Comparison of ENCODE assay signal across 11 mouse cellular contexts in the genomic region with DNA sequence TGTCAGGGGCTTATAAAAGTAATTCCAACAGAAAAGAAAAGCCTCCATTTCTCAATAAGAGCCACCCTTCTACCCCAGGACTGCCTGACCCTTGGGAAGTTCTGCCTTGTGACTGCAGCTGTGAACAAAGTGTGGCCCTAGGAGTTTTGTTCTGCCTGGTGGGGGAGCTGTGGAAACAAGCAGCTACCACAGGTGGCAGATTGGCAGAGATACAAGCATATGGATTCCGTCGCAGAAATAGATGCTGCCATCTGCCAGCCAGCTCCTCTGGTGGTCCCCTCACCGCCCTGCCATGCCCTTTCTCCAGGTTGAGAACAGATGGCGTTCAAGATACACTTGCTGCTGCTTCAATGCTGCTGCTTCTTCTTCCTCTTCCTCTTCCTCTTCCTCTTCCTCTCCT. TPM values are rescaled to one million over a fixed set of nuclear protein-coding genes. Genes with fewer than 3 reads are reported as not detected.
DNase-seq lines count a peak whose midpoint lies in the region; TF ChIP-seq lines count a peak whose summit lies in the region.
"Had no signal": no experiment of that assay in that cellular context is flagged by ENCODE, and none has a peak within 500 bp of the region (broad histone marks: within the 10 kb centered on the region; RNA-seq: fewer than 3 reads in every experiment).

No protein-coding gene starts in this region.

- no peak overlapping the region for H3K4me3 ChIP-seq in cerebellum, adult 2 months (replicated peaks; ENCODE audit: insufficient read depth, low read depth, low read length)
- H3K4me3 ChIP-seq in layer of hippocampus, adult 2 months = no peak overlapping the region
- H3K4me3 ChIP-seq: neural tube, embryonic 13.5 days had no signal

- 10% methylated on average over 4 of the region's 4 CpGs for WGBS in cerebellum, adult 2 months

- no peaks in the 10 kb centered on the region for H3K27me3 ChIP-seq in cerebellum, adult 2 months (ENCODE audit: control insufficient read depth, insufficient read depth, low read length)
- H3K27me3 ChIP-seq: neural tube, embryonic 13.5 days had no signal

- H3K4me1 ChIP-seq in cerebellum, adult 2 months (ENCODE audit: control insufficient read depth, insufficient read depth, low read length) = peaks cover 22% of the 10 kb centered on the region

- peak; percentile 65 for DNase-seq in layer of hippocampus, adult 11-12 months (ENCODE audit: low spot score)
- DNase-seq in layer of hippocampus, adult 9-10 months (ENCODE audit: low spot score) = no peak
- DNase-seq in ES-CJ7 (ENCODE audit: low read depth, low spot score) = peak; percentile 10
- DNase-seq in cerebellum, adult 2 months = peak; percentile 88 to 97
- peak; percentile 43 to 53 for DNase-seq in layer of hippocampus, adult 2 months (ENCODE audit: low spot score in 2 of 2)
- DNase-seq in adipocyte (ENCODE audit: low spot score) = no peak
- no peak for DNase-seq in spleen, postnatal 4 days (ENCODE audit: low spot score in 2 of 2)
- no peak for DNase-seq in heart, adult 18-20 months
- DNase-seq: adrenal gland, postnatal 36 days; kidney, postnatal 4 days had no signal

- H3K27ac ChIP-seq in cerebellum, adult 2 months (ENCODE audit: insufficient read depth, low read length) = no peak overlapping the region
- no peak overlapping the region for H3K27ac ChIP-seq in layer of hippocampus, adult 2 months
- H3K27ac ChIP-seq: neural tube, embryonic 13.5 days had no signal

- no peak for TF ChIP-seq POLR2A in cerebellum, adult 2 months (IDR thresholded peaks at IDR 0.05; ENCODE audit: borderline replicate concordance, insufficient read depth, low read length)

- peak; percentile 55; the same call in 1 of the 2 replicates for TF ChIP-seq CTCF in cerebellum, adult 2 months (IDR thresholded peaks at IDR 0.05; ENCODE audit: borderline replicate concordance, insufficient read depth, low read depth, low read length)
- peak; percentile 45 for TF ChIP-seq CTCF in layer of hippocampus, adult 2 months (conservative IDR thresholded peaks at IDR 0.05)

RNA-seq across cellular contexts. Expression of gene Fez1, which starts 37.0 kb away (rescaled TPM):
- 451 and 465 TPM in 2 replicates for polyA plus RNA-seq in cerebellum, adult 2 months (2012; rRNA removed)
- 100 to 1,000 TPM; 274 to 276 TPM for total RNA-seq in layer of hippocampus, adult 2 months (2021)
- total RNA-seq in heart, adult 18-20 months (2021) = 1 to 10 TPM; 1.4 to 1.8 TPM

Comparison
In these comparisons a context has a peak if more than half of its experiments do, and no peak if none do; other contexts are left out.
1. DNase-seq: peak in layer of hippocampus, adult 11-12 months (single experiment), ES-CJ7 (single experiment), cerebellum, adult 2 months (2 of 2) and layer of hippocampus, adult 2 months (2 of 2); none in layer of hippocampus, adult 9-10 months (single experiment), adipocyte (single experiment), spleen, postnatal 4 days (0 of 2) and heart, adult 18-20 months (0 of 2).
2. RNA of gene Fez1, which starts 37.0 kb away (total RNA-seq): 274 to 276 TPM in layer of hippocampus, adult 2 months; 1.4 to 1.8 TPM in heart, adult 18-20 months; every median in the first group is over 10 times any median in the second.